Mouse (Mus musculus) CD4-positive, CD25-positive, alpha-beta regulatory T cell, adult 2 months (primary cell): ENCODE results near the gene Sp7.

ENCODE experiments used
- DNase-seq: peaks from one replicate; pipeline ENCODE4 v3.0.0-alpha.2; 2012; ENCODE audit warnings: low read depth, low spot score

Gene Sp7

DNA sequence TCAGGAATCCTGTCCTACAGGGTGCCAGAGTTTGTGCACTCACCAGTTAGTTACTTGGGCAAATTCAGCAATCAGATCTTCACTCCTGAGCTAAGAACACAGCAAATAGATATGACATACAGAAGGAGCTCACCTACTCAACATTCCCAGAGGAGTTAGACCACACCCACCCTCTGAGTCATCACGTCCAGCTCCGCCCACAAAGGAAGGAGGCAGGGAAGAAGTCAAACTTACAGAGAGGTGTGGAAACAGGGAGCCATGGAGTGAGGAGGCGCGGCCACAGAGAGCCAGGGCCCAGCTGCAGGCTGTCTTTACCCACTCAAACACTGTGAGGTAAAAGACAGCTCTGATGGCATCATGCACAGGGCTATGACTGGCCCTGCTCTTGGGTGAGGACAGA lies 20.5 kb downstream of the Sp7 start:
- no peak for DNase-seq

DNA sequence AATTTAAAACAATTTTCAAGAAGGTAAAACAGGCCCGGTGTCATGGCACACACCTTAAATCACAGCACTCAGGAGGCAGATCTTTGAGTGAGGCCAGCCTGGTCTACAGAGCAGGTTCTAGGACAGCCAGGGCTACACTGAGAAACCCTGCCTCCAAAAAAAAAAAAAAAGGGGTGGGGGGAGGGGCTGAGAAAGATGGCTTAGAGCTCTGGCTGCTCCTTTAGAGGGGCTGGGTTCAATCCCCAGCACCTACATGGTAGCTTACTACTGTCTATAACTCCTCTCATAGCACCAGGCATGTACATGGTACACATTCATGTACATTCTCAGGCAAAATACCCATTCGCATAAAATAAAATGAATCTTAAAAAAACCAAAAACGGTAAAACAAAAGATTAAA lies 22.5 kb downstream of the Sp7 start:
- DNase-seq, result no peak

DNA sequence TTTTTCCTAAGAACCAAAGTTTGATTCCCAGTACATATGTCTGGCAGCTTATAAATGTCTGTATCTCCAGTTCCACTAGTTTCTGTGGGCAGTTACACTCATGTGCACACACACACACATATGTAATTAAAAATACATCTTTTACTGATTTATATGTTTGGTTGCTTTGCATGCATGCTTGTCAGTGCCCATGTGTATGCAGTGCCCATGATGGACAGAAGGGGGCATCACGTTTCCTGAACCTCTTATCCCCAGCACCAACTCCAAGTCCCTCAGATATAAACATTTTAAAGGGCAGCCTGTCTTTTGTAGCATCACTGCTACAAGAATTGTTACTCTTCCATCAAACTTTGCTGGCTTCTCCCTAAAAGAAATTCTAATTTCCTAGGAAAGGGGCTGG lies 25.4 kb downstream of the Sp7 start:
- DNase-seq, result peak; percentile 82

DNA sequence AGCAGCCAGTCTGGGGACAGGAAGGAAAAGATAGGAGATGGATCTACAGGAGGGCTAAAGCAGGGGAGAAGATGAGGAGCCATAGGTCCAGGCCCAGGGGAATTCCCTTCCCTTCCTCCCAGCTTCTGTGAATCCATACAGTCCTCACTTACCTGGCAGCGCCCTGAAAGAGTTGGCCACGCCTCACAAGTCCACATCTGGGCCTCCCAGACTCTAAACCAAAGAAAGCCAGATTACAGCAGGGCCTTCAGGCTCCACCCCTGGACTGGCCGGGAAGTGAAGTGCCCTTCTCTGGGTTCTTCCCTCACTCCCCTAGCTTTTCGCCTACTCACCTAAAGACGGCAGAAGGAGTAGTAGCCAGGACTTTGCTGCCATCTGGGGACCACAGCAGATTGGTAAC lies 27.4 kb downstream of the Sp7 start:
- DNase-seq, result no peak

DNA sequence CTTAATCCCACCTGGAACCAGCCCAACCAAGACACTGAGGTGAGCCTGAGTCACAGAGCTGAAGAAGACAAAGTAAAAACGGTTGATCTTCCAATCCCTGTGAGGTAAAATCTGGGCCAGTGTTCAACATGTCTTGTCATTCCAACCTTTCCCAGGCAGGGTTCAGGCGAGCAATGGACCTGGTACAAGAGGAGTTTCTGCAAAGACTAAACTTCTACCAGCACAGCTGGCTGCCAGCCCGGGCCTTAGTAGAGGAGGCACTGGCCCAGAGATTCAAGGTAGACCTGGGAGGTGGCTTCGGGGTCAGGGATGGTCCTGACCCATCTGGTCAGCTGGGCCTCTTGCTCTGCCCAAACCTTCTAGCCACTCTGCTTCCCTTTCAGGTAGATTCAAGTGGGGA lies 30.0 kb downstream of the Sp7 start:
- DNase-seq, result no peak

DNA sequence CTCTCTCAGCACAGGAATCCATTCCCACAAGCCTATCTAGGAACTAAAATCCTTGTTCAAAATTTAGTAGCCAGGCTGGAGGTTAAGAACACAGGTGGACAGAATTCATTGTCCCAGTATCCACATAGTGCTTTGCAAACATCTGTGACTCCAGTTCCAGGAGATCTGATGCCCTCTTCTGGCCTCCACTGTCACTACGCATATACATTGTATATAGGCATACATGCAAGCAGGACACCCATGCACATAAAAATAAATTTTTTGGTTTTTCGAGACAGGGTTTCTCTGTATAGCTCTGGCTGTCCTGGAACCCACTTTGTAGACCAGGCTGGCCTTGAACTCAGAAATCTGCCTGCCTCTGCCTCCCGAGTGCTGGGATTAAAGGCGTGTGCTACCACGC lies 31.1 kb downstream of the Sp7 start:
- DNase-seq, result peak; percentile 56

DNA sequence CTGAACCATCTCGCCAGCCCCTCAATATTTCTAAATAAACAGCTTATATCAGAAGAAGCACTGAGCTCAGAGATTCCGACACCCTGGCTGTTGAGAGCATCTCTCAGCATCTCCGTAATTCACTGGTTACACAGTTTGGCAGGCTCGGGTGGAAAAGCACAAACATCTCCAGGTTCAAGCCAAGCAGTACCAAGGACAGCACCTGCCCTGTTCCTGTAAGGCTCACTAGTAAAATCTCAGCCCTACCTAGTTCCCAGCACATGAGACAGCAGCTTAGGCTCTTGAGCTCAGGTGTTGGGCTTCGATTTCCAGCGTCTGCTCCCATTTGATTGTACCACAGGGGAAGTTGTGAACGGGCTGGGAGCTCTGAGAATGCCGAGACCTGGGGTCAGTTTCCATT lies 31.7 kb downstream of the Sp7 start:
- no peak for DNase-seq

DNA sequence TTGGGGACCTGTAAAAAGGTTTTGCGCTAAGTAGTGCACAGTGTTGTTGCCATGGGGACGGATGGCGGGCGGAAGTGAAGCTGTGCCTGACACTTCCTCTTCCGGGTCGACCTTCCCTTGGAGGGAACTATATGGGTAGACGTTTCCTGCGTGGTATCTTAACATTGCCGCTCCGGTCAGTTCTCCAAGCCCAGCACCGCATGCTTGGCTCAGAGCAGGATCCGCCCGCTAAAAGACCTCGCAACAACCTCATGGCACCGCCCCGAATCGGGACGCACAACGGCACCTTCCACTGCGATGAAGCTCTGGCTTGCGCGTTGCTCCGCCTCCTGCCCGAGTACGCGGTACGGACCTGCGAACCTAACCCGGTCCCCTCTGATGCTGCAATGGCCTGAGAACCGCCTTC lies 35.4 kb downstream of the Sp7 start, which contains the start of gene Myg1:
Myg1 (plus strand) TSS at position 100 of the 406 bp plus-strand sequence.
- peak; percentile 92 for DNase-seq

DNA sequence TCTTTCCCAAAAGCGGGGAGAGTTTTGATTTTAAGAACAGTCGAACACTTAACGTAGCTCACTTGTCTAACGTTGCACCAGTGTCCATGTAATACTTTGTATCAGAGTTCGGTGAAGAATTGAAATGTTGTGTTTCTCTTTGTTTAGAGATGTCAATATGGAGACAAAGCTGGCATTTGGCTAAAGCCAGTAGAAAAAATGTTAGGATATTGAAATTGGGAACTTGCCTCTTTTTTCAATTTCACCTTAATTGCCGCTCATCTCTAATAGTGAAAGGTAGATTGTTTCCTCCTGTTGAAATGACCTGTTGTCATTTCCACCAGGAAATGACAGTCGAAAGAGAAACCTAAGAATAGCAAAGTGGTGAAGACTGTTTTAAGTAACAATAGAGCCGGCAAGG lies 40.1 kb downstream of the Sp7 start:
- DNase-seq, result no peak

DNA sequence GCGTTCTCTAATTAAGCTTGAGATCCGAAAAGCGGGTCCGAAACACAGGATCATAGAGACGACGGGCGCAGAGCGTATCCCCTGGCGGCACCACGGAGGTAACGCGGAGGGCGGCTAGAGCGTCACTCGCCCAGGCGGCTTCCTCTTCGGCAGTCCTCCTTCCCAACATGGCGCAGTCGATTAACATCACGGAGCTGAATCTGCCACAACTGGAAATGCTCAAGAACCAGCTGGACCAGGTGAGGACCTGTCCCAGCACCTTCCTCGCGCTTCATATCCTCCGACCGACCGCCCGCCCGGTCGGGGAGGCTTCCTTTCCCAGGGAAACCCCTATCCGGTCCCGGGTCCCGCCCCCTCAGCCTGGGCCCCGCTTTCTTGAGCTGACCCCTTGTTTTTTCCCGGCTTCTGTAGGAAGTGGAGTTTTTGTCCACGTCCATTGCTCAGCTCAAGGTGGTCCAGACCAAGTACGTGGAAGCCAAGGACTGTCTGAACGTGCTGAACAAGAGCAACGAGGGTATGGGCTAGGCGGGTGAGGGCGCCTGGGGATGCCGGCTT lies 40.9 kb downstream of the Sp7 start, which contains the start of gene Pfdn5:
Pfdn5 (plus strand) TSS at position 95 of the 555 bp plus-strand sequence.
- DNase-seq, result peak; percentile 92

DNA sequence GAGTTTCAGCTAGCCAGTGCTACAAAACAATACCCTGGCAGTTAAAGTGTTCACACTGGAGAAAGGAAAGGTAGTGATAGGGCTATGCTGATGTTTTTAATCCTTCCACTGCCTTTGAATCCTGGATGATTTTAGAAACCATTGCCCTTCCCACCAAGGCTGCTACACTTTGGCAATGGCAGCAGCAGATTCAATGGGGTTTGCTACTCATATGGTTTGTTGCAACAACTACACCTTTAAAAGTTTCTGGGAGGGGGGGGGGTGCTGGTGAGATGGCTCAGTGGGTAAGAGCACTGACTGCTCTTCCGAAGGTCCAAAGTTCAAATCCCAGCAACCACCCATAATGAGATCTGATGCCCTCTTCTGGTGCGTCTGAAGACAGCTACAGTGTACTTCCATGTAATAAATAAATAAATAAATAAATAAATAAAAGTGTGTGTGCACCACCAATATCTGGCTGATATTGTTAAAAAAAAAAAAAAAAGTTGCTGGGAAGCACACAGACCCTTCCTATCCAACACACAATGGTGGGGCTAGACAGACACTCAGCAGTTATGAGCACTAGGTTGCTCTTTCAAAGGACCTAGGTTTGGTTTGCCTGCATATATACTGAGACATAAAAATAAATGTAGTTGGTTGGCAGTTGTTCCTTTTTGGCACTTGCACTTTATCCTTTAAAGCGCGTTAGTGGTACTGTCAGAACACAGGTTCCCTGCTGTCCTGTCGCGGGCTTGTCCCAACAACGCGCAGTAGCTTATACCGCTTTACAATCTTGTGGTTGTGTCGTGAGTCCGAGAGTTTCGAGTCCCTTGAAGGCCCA lies 42.1 kb downstream of the Sp7 start:
- DNase-seq, result no peak

DNA sequence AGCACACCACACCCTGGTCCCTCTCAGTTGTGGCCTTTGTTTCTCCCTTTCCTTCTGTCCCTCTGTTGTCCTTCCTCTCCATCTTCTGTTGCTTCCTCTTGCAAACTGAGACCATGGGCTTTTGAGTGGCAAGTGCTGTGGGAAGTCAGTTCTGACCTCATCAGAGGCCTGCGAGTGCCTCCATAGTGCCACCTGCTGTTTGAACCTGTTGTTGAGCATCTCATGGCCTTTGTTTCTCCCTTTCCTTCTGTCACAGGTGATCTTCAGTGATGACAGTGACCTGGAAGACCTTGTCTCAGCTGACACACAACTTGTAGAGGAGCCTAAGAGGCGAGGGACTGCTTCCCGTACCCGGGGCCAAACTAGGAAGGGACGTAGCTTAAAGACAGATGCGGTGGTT lies 50.7 kb downstream of the Sp7 start:
- peak; percentile 88 for DNase-seq

DNA sequence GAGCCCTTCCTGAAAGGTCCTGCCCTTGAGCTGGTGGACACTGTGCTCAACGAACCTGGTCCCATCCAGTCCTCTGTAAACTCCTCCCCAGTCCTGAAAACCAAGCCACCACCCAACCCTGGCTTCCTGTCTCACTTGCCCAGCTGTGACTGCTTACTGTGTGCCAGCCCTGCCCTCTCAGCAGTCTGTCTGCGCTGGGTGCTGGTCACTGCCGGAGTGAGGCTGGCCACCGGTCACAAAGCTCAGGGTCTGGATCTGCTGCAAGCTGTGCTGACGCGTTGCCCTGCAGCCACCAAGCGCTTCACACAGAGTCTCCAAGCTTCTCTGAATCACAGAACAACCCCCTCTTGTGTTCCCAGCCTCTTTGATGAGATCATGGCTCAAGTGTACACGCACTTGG lies 51.7 kb downstream of the Sp7 start:
- no peak for DNase-seq

DNA sequence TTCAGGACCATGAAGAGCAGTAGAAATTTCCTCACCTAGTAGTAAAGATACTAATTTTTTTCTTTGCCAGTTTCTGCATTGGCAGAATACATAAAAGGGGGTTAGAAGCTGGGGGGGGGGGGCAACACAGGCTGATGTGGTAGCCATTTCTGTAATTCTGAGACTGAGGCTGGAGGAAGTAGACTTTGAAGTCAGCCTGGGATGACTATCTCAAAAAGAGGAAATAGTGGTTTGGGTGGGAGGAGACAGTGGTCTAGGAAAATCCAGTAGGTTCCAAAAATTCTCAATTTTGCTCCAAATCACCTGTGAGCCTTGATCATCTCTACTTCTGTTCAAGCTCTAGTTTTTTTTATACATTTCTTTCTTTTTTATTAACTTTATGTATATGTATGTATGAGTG lies 55.5 kb downstream of the Sp7 start:
- DNase-seq, result no peak

DNA sequence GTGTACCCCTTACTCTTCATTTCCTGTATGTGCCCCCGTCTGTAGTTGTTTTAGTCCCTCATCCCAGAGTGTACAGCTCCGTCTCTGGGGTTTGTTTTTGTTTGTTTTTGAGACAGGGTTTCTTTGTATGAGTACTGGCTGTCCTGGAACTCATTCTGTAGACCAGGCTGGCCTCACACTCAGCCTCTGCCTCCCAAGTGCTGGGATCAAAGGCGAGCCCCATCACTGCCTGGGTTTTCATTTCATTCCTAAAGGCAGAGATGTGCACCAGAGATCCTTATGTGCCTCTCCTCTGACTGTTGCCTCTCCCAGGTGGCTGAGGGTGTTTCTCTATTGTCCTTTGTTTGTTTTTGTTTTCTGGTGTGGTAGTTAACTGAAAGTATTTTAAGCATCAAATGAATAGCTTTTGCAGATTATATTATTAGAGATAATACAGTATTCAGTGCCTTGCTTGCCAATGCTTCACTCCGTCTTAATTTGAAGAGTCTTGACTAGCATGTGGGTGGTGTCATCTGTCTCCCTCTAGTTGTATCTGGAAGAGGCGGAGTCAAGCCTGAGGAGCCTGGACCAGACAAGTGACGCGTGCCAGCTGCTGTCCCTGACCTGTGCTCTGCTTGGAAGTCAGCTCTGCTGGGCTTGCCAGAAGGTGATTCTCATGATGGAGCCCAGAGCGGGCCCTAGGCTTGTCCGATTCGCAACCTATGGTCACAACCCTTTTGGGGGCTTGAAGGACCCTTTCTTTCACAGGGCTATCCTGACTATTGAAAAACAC lies 56.7 kb downstream of the Sp7 start:
- DNase-seq, result no peak

DNA sequence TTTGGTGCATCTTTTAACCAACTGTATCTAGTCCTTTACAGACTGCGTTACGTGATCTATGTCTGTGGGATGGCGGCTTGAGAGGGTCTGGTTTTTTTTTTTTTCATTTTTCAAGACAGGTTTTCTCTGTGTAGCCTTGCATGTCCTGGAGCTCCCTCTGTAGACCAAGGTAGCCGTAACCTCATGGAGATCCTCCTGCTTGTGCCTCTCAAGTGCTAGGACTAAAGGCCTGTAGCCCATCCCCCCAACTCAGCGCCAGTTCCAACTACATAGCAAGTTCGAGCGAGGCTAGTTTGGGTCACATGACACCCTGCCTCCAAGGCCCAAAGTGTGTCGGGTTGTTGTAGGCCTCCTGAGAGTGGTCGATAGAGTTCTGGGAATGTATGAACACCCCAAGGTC lies 58.3 kb downstream of the Sp7 start:
- no peak for DNase-seq
